Mouse (Mus musculus): ENCODE measurements at regions not wholly inside any gene's neighbourhood (a gene's known extent, or its start where the extent isn't known, plus 50 kb on each side); places are given as distances from the start of the nearest gene placed in this dataset.
"Not testable (repeated sequence)": the region's sequence is repeated elsewhere in the genome, so short reads cannot be mapped to it uniquely, and the experiment has no call there.

DNA sequence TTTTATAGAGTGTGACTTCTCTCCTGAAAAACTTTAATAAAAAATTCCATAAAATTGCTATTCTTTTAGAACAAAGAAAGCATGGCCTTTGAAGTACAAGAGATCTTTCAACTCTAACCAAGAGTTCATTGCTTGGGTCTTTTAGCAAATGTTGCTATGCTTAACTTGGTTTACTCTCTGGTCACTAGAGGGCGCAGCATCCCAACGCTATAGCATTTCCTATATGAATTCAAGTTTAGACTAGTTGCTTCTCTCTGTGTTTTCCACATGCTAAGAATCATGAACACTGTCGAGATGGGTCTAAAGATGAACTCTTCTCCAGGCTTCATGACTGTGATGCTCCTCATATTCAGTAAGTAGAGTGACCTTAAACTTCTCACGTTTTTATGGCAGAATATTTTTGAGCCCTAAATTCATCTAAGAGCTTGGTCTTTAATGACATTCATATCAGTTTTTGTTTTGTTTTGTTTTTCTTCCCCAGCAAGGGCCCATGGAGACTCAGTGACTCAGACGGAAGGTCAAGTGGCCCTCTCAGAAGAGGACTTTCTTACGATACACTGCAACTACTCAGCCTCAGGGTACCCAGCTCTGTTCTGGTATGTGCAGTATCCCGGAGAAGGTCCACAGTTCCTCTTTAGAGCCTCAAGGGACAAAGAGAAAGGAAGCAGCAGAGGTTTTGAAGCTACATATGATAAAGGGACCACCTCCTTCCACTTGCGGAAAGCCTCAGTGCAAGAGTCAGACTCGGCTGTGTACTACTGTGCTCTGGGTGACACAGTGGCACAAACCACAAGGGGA lies 823.2 kb upstream of the Olfr1507 start:
- not testable (repeated sequence) for DNase-seq (ENCODE audit: low read depth)

DNA sequence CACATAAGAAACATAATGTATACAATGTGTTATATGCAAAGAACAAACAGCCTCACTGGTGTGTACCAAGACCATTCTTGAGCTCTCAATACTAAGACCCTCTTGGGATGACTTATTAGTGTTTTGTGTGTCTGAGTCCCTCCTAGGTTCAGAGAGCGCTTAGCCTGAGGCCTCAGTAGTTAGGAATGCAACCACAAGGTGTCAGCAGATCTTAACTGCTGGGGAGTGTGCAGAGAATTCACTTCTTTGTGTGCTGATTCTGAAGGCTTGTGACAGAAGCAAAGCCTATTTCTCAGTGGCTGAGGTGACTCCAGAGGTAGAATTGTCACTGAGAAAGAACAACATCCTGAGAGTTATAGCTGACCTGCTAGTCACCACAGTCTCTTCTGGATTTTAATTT lies 816.9 kb upstream of the Olfr1507 start:
- DNase-seq (ENCODE audit: low read depth) = not testable (repeated sequence)

DNA sequence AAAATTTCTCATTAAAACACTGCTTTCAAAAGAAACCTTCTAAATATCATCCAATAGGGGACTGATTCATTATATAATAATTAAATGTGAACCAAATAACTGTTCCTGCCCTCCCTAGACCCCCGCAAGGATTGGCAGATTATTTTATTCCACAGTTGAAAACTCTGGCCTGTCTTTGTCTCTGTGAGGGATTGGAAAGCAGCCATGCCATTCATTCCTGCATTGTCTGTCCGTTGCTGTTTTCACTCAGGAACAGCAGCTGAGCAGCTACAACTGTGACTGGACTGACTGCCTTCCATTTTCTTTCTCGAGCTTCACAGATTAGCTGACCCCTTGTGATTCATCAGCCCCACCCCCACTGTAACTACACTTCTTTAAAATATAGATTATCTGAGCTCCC lies 807.6 kb upstream of the Olfr1507 start:
- not testable (repeated sequence) for DNase-seq (ENCODE audit: low read depth)

DNA sequence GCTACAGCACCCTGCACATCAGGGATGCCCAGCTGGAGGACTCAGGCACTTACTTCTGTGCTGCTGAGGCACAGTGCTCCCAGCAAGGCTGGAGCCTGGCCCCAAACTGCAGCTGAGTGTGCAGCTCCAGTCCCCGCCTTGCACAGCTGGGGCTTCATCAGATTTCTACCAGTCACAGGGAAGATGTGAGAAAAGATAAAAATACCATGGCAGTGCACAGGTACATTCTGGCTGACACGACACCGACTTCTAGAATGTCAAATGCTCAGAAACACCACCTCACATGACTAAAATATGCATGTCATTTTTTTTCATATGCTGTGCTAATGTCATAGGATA lies 806.9 kb upstream of the Olfr1507 start:
- not testable (repeated sequence) for DNase-seq (ENCODE audit: low read depth)

DNA sequence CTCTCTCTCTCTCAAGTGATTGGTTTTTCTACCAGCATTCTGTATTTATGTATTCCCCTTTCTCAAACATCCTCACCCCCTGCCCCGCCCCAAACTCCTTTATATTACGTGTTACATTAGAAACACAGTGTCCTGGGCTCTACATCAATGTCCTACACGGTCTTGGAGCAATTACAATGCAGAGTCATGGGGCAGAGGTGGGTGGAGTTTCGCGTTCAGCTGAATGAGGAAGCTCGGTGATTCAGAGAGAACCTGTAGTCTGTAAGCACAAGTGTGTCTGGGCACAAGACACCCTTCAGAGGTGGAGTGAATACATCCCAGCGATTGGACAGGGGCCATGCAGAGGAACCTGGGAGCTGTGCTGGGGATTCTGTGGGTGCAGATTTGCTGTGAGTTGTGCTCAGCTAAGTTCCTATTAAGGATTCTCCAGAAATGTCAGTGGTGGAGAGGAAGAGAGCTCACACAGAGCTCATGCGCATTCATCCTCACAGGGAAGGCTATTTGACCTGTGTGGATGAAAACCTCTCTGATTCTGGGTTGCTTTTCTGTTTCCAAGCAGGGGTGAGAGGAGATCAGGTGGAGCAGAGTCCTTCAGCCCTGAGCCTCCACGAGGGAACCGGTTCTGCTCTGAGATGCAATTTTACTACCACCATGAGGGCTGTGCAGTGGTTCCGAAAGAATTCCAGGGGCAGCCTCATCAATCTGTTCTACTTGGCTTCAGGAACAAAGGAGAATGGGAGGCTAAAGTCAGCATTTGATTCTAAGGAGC lies 806.4 kb upstream of the Olfr1507 start:
- DNase-seq (ENCODE audit: low read depth) = not testable (repeated sequence)

DNA sequence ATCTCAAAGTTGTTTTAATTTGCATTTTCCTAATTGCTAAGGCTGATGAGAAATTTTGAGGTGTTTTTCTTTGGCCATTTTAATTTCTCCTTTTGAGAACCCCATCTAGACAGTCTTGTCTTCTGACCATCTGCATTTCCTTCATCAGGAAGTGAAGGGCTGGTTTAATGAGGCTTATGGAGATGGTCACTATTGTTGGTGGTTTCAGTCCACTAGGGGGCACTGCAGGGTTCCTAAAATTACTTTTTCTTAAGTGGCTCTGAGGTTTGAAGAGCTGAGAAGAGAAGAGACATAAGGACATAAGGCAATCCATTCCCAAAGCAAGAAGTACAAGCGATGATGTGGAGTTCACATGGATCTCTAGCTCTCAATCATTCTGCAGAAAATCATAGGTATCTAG lies 805.6 kb upstream of the Olfr1507 start:
- DNase-seq (ENCODE audit: low read depth) = not testable (repeated sequence)

DNA sequence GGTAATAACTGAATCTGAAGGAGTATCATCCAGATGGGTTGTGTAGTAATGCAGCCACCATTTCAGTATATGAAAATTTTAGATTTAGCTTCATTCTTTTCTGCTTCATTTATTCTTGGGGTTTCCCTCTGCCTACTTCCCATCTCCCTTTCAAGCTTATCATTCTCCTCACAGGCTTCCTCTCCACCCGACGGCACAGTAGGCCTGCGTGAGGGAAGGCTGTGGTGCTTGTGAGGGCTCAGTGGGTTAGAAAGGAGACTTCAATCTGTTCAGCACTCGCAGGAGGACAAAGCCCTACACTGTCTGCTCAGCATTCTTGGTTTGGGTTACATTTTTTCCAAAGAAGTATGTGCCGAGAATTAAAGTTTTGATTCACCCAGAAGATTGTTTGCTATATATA lies 804.2 kb upstream of the Olfr1507 start:
- not testable (repeated sequence) for DNase-seq (ENCODE audit: low read depth)

DNA sequence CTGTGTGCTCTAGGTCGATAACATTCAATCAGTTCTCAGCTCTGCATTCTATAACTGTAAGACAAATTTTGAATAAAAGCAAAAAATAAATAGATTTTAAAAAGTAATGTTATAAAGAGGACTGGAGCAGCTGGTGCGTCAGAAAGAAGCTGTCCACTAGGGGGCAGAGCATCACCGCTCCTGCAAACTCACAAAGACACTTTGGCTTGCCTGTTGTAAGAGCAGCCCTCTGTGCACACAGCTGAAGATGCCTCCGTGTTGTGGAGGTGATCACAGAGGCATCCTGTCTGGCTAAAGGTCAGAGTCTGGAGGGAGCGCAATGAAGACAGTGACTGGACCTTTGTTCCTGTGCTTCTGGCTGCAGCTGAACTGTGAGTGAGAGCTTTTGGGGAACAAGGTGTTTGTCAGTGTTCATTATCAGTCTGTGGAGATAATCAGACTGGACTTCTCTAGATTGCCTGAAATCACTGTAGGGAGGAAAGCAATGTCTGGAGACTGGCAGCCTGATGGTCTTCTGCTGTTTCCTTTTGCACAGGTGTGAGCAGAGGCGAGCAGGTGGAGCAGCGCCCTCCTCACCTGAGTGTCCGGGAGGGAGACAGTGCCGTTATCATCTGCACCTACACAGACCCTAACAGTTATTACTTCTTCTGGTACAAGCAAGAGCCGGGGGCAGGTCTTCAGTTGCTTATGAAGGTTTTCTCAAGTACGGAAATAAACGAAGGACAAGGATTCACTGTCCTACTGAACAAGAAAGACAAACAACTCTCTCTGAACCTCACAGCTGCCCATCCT lies 788.0 kb upstream of the Olfr1507 start:
- DNase-seq (ENCODE audit: low read depth) = not testable (repeated sequence)

DNA sequence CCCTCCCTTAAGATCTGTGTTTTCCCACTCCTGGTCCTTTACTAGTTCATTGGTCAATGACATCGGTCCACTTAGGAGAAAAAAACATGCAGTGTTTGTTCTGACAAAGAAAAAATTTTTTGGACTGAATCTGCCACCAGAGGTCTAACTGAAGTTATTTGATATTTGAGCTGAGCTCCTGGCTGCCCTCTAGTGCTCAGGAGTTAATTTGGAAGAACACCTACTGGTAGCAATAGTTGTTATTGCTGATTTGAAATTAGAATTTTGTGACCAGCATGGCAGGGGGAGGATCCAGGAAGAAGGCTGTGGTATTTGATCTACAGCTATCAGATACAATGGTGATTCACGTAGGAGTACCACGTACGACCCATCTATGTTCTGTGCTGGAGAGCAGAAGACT lies 777.7 kb upstream of the Olfr1507 start:
- DNase-seq (ENCODE audit: low read depth) = not testable (repeated sequence)

DNA sequence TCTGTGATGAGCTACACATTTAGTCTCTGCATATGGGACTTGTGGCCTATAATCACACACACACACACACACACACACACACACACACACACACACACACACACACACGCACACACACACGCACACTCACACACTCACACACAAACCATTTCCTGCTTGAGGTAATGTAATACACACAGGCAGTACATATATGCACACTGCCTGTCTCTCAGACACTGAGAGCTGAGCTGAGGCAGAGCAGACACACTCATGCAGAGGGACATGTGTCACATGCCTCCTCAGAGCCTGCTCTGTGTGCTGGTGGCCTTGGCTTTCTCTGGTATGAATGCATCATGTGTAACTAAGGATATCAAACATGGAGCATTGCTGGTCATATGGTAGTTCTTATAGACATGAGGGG lies 772.1 kb upstream of the Olfr1507 start:
- DNase-seq (ENCODE audit: low read depth) = not testable (repeated sequence)

DNA sequence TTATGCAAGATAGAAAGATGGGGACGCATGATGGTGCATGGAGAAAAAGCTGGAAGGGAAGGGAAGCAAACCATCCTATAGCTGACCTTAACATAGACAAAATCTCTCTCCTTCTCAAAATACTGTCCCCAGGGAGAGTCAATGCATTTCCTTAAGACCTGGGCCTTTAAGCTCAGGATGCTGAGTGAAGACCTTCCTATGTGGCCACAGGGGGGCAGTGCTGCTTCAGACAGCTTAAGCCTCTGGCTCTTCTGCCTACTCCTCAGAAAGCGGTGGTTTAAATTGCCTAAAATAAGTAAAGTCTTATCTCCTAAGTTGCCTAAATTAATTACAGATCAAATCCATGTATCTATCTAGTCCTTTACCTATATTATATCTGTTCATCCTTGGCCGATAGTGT lies 760.4 kb upstream of the Olfr1507 start:
- DNase-seq (ENCODE audit: low read depth) = not testable (repeated sequence)

DNA sequence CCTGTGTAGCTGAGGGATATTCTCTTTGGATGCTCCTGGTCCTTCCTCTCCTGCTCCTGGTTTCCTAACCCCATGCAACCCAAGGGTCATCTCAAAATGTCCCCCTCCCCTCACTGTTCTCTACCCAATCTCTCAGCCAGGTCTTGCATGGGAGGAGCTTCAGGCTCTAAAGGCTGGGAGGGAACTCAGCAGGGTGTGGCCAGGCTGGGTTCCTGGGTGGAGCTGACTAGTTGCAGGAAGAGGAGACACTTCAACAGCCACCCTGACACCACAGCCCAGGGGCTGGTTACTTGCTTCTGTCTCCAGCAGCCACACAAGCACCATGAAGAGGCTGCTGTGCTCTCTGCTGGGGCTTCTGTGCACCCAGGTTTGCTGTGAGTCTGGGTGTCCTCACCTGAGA lies 757.9 kb upstream of the Olfr1507 start:
- not testable (repeated sequence) for DNase-seq (ENCODE audit: low read depth)

DNA sequence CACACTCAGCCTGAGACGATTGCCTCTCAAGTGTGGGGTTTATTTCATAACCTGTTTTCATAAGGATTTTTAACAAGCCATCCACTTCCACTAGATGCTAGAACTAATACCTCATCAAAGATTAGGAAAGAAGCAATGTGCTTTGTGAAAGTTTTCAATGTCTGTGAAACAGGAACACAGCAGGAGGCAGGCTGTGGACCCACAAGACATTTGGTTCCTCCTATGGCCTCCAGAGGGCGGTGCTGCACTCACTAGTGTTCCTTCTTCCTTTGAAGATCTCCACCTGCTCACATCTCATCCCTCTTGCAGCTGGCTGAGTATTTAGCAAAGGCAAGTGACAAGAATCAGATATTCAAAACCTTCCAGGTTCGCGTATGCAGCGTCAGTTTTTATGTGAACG lies 735.6 kb upstream of the Olfr1507 start:
- DNase-seq (ENCODE audit: low read depth) = not testable (repeated sequence)

DNA sequence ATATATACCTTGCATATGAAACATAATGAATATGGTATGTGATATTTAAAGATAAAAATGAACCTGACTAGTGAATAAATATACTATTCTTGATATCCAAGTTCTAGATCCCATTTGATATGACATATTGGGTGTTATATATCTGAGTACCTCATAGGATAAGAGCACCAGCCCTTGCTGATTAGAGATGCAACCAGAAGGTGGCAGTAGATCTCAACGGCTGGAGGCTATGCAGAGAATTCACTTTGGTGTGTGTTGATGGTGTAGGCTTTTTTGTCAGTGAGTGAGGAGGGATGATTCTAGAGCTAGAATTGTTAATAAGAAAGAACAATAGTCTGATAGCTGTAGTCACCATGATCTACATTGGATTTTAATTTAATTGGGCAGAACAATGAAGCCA lies 729.2 kb upstream of the Olfr1507 start:
- not testable (repeated sequence) for DNase-seq (ENCODE audit: low read depth)

DNA sequence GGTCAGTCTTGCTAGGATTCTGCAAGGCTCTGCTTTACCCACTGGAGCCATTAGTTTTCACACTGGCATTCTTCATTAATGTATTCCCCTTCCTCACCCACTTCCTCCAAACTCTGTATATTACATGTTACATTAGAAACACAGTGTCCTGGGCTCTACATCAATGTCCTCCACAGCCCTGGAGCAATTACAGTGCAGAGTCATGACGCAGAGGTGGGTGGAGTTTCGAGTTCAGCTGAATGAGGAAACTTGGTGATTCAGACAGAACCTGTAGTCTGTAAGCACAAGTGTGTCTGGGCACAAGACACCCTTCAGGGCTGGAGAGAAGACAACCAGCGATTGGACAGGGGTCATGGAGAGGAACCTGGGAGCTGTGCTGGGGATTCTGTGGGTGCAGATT lies 715.0 kb upstream of the Olfr1507 start:
- DNase-seq (ENCODE audit: low read depth) = not testable (repeated sequence)

DNA sequence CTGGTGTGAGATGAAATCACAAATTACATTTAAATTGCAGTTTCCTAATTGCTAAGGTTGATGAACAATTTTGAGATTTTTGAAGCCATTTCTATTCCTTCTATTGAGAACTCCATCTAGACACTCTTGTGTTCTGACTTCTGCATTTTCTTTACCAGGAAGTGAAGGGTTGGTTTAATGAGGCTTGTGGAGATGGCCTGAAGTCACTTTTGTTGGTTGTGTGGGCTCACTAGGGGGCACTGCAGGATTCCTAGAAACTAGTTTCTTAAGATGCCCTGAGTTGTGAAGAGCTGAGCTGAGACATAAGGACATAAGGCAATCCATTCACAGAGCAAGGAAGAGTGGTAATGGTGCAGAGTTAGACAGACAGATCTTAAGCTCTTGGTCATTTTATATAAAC lies 713.7 kb upstream of the Olfr1507 start:
- DNase-seq (ENCODE audit: low read depth) = not testable (repeated sequence)

DNA sequence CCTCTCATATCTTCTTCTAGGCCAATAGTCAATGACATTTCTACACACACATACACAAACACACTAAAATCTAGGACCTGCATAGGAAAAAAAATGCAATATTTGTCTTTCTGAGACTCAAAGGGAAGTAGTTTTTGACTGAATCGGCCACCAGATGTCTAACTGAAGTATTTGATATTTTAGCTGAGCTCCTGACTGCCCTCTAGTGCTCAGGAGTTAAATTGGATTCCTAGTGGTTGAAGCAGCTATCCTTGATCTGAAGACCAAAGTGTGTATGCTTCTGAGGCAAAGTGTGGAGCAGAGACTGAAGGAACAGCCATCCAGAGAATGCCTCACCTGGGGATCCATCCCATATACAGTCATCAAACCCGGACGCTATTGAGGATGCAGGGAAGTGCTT lies 695.4 kb upstream of the Olfr1507 start:
- not testable (repeated sequence) for DNase-seq (ENCODE audit: low read depth)

DNA sequence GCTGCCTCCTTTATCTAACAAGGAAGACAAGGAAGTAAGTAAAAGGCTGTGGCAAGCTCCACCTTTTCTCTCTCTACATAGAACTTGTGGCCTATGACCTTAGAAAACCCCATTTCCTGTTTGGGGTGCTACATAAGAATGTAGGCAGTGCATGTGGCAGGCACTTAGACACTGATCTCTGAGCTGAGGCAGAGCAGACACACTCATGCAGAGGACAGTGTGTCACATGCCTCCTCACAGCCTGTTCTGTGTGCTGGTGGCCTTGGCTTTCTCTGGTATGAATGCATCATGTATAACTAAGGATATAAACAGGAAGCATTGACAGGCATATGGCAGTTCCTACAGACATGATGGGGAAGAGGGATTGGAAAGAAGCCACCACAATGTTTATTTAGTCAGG lies 678.5 kb upstream of the Olfr1507 start:
- not testable (repeated sequence) for DNase-seq (ENCODE audit: low read depth)

DNA sequence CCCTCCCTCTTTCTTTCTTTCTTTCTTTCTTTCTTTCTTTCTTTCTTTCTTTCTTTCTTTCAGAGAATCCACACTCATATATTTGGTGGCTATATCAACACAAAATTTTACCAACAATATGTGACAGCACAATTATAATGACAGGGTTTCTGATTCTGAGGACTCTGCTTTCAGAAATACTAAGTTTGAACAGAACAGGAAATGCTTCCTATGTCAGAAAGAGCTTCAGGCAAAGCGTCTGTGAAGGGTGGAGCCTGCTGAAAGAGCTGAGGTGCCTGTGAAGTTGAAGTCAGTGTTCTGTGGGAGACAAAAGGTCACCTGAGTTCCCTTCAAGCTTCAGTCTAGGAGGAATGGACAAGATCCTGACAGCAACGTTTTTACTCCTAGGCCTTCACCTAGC lies 670.8 kb upstream of the Olfr1507 start:
- DNase-seq (ENCODE audit: low read depth) = not testable (repeated sequence)

DNA sequence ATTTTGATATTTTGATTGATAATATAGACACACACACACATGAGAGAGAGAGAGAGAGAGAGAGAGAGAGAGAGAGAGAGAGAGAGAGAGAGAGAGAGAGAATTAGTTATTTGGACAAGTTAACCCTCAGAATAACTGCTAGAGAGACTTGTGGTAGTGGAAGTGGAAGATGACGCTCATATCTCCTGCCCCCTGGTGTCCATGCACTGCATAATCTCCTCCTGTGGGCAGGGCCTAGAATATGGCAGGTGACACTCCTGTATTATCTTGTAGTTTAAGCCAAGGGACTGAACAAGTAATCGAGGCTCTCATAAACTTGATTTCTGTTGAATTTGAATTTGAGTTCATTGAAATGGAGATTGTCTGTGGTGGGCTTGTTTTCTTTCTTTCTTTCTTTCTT lies 663.5 kb upstream of the Olfr1507 start:
- DNase-seq (ENCODE audit: low read depth) = not testable (repeated sequence)

DNA sequence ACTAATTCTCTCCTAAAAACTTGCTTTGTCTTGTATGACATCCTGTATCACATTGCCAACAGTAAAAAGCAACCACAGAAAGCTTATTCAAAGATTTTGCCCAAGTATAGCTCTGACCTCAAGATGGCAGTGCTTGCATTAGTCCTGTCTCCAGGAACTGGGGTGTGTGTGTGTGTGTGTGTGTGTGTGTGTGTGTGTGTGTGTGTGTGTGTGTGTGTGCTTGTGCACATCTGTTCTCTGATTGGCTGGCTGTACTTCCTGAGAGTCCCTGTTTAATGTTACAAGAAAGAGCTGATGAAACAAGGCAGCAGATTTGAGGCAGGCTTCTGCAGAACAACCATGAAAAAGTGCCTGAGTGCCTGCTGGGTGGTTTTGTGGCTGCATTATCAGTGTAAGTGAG lies 639.2 kb upstream of the Olfr1507 start:
- peak; percentile 71 for DNase-seq (ENCODE audit: low read depth)

DNA sequence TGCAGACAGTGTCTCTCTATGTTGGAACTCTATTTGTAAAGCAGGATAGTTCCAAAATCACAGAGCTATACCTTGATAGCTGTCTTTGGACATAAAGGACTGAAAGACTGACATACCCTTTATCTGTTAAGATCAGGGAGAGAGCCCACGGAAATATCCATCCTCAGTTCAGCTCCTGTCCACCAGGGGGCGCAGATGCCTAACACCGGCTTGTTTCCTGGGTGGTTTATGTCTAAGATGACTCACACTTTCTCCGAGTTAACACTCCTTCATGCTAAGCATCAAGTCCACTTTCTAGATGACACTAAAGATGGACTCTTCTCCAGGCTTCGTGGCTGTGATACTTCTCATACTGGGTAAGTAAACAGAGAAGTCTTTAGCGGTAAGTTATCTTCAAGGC lies 636.8 kb upstream of the Olfr1507 start:
- peak; percentile 88 for DNase-seq (ENCODE audit: low read depth)

DNA sequence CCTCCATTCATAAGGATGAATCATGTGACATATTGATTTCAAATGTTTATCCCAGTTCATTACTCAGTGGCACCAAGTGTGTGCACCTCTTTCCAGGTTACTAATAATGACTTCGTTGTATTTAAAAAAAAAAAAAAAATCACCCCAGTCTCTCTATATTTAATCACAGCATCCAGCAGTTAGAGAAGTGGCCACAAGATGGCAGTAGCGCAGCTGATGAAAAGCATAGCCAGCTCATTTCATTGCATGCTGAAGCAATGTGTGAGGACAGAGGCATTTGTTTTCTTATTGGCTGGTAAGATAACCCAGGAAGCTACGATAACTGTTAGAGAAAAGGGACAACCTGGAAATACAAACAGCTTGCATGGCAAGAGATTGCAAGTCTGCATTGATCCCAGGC lies 626.2 kb upstream of the Olfr1507 start:
- not testable (repeated sequence) for DNase-seq (ENCODE audit: low read depth)
